Comparison of ENCODE assay signal across 29 mouse cellular contexts in the genomic region with DNA sequence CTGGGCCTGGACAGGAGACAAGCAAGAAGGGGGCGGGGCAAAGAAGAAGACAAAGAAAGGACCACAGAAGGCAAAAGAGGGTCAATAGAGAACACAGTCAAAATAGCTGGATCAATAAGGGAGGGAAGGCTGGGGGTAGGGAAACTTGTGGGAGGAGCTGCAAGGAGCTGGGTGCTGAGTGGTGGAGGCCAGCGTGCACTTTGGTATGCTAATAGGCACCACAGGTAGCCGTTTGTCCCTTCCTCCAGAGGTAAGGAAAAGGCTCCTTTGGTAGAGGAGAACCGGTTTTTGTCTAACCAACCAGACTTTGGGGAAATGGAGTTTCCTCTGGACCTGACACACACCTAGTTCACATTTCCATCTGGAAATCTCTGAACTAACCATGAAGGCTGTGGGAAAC. TPM values are rescaled to one million over a fixed set of nuclear protein-coding genes. Genes with fewer than 3 reads are reported as not detected.
DNase-seq lines count a peak whose midpoint lies in the region; ATAC-seq and TF ChIP-seq lines count a peak whose summit lies in the region.
"Had no signal": no experiment of that assay in that cellular context is flagged by ENCODE, and none has a peak within 500 bp of the region (broad histone marks: within the 10 kb centered on the region; RNA-seq: fewer than 3 reads in every experiment).

No protein-coding gene starts in this region.

- no peak overlapping the region for H3K4me3 ChIP-seq in forebrain, embryonic 11.5 days (ENCODE audit: low read depth, low read length)
- no peak overlapping the region for H3K4me3 ChIP-seq in forebrain, embryonic 15.5 days
- H3K4me3 ChIP-seq in kidney, embryonic 16.5 days (ENCODE audit: low read length) = no peak overlapping the region
- no peak overlapping the region for H3K4me3 ChIP-seq in kidney, embryonic 14.5 days (ENCODE audit: low read length)
- no peak overlapping the region for H3K4me3 ChIP-seq in intestine, embryonic 15.5 days (replicated peaks)
- no peak overlapping the region for H3K4me3 ChIP-seq in liver, postnatal 0 days (ENCODE audit: low read depth, low read length)
- H3K4me3 ChIP-seq: embryonic facial prominence, embryonic 15.5 days; erythroblast, embryonic 14.5 days; forebrain, embryonic 12.5 days; heart, embryonic 12.5 days; hindbrain, embryonic 12.5 days had no signal

- no peak overlapping the region for H3K9ac ChIP-seq in forebrain, embryonic 11.5 days (ENCODE audit: low read length)
- H3K9ac ChIP-seq in forebrain, embryonic 15.5 days (replicated peaks) = no peak overlapping the region
- H3K9ac ChIP-seq in kidney, embryonic 16.5 days (replicated peaks; ENCODE audit: low read length) = no peak overlapping the region
- H3K9ac ChIP-seq in kidney, embryonic 14.5 days (ENCODE audit: low read depth, low read length) = no peak overlapping the region
- H3K9ac ChIP-seq in intestine, embryonic 15.5 days = no peak overlapping the region
- H3K9ac ChIP-seq in liver, postnatal 0 days (replicated peaks) = no peak overlapping the region
- H3K9ac ChIP-seq: embryonic facial prominence, embryonic 15.5 days; forebrain, embryonic 12.5 days; forebrain, postnatal 0 days; heart, embryonic 12.5 days; hindbrain, embryonic 12.5 days had no signal

- no peak for ATAC-seq in forebrain, embryonic 11.5 days (replicated peaks; ENCODE audit: low FRiP score)
- no peak for ATAC-seq in forebrain, embryonic 15.5 days (replicated peaks)
- ATAC-seq in kidney, embryonic 16.5 days (ENCODE audit: low FRiP score, low TSS enrichment) = no peak; the same call in 1 of the 2 replicates
- no peak for ATAC-seq in kidney, embryonic 14.5 days (ENCODE audit: low FRiP score, low TSS enrichment)
- peak; percentile 44; the same call in 1 of the 2 replicates for ATAC-seq in intestine, embryonic 15.5 days
- no peak for ATAC-seq in liver, postnatal 0 days
- ATAC-seq: activated CD4-positive, CD25-positive, alpha-beta regulatory T cell, adult 4 months; CD4-positive, CD25-positive, alpha-beta regulatory T cell, adult 4 months; forebrain, postnatal 0 days; hindbrain, embryonic 16.5 days; inflammation-experienced regulatory T-cells, adult 6 months had no signal

- DNase-seq in forebrain, embryonic 11.5 days (ENCODE audit: low spot score) = peak; percentile 10
- DNase-seq in adrenal gland, postnatal 36 days = no peak
- no peak for DNase-seq in ovary, postnatal 14 days (ENCODE audit: low spot score)
- DNase-seq in liver, postnatal 0 days = no peak
- DNase-seq: adrenal gland, postnatal 14 days; B cell, adult 2 months; cerebellum, adult 8-10 months; cerebellum, postnatal 14 days; embryo, embryonic 11 days; forebrain, postnatal 0 days; kidney, adult 8-10 months had no signal

- WGBS in forebrain, embryonic 11.5 days = 13% methylated on average over 4 of the region's 4 CpGs
- WGBS in forebrain, embryonic 15.5 days = 23% methylated on average over 4 of the region's 4 CpGs
- 25% methylated on average over 4 of the region's 4 CpGs for WGBS in kidney, embryonic 16.5 days
- 30% methylated on average over 4 of the region's 4 CpGs for WGBS in kidney, embryonic 14.5 days
- 26% methylated on average over 4 of the region's 4 CpGs for WGBS in intestine, embryonic 15.5 days
- WGBS in liver, postnatal 0 days (ENCODE audit: insufficient replicate concordance) = 57% methylated on average over 4 of the region's 4 CpGs

- TF ChIP-seq EP300 in liver, postnatal 0 days (IDR thresholded peaks at IDR 0.05; ENCODE audit: low read depth) = no peak

- no peak overlapping the region for H3K4me2 ChIP-seq in forebrain, embryonic 11.5 days (ENCODE audit: low read depth, low read length, severe bottlenecking)
- H3K4me2 ChIP-seq in forebrain, embryonic 15.5 days (replicated peaks) = no peak overlapping the region
- no peak overlapping the region for H3K4me2 ChIP-seq in kidney, embryonic 16.5 days (replicated peaks; ENCODE audit: low read depth, low read length)
- H3K4me2 ChIP-seq in kidney, embryonic 14.5 days (replicated peaks; ENCODE audit: low read depth, low read length) = no peak overlapping the region
- H3K4me2 ChIP-seq in intestine, embryonic 15.5 days (replicated peaks) = no peak overlapping the region
- H3K4me2 ChIP-seq in liver, postnatal 0 days (ENCODE audit: low read depth, low read length) = no peak overlapping the region
- H3K4me2 ChIP-seq: embryonic facial prominence, embryonic 15.5 days; forebrain, embryonic 12.5 days; heart, embryonic 12.5 days; hindbrain, embryonic 12.5 days had no signal

- TF ChIP-seq CTCF in liver, postnatal 0 days (IDR thresholded peaks at IDR 0.05; ENCODE audit: low read depth) = no peak

- H3K27ac ChIP-seq in forebrain, embryonic 11.5 days (ENCODE audit: low read depth, low read length) = no peak overlapping the region
- no peak overlapping the region for H3K27ac ChIP-seq in forebrain, embryonic 15.5 days (replicated peaks)
- peak overlapping the region; percentile 48; the same call in 1 of the 2 replicates for H3K27ac ChIP-seq in kidney, embryonic 16.5 days (ENCODE audit: low read length)
- H3K27ac ChIP-seq in kidney, embryonic 14.5 days (ENCODE audit: low read depth, low read length) = no peak overlapping the region
- H3K27ac ChIP-seq in intestine, embryonic 15.5 days = peak overlapping the region; percentile 77; the same call in 1 of the 2 replicates
- H3K27ac ChIP-seq in liver, postnatal 0 days (ENCODE audit: low read depth) = no peak overlapping the region
- H3K27ac ChIP-seq: embryonic facial prominence, embryonic 15.5 days; forebrain, embryonic 12.5 days; hindbrain, embryonic 12.5 days had no signal

- H3K36me3 ChIP-seq in forebrain, embryonic 11.5 days (ENCODE audit: control insufficient read depth, insufficient read depth, low read length) = no peaks in the 10 kb centered on the region
- H3K36me3 ChIP-seq in forebrain, embryonic 15.5 days = no peaks in the 10 kb centered on the region
- H3K36me3 ChIP-seq in kidney, embryonic 16.5 days (ENCODE audit: insufficient read depth, low read length) = no peaks in the 10 kb centered on the region
- no peaks in the 10 kb centered on the region for H3K36me3 ChIP-seq in kidney, embryonic 14.5 days (ENCODE audit: control insufficient read depth, insufficient read depth, low read length)
- no peaks in the 10 kb centered on the region for H3K36me3 ChIP-seq in intestine, embryonic 15.5 days
- H3K36me3 ChIP-seq in liver, postnatal 0 days (replicated peaks; ENCODE audit: insufficient read depth, low read length) = no peaks in the 10 kb centered on the region
- H3K36me3 ChIP-seq: embryonic facial prominence, embryonic 15.5 days; forebrain, embryonic 12.5 days; heart, embryonic 12.5 days; hindbrain, embryonic 12.5 days had no signal

- H3K4me1 ChIP-seq in forebrain, embryonic 11.5 days (replicated peaks; ENCODE audit: control insufficient read depth, insufficient read depth, low read length) = no peaks in the 10 kb centered on the region
- H3K4me1 ChIP-seq in forebrain, embryonic 15.5 days = no peaks in the 10 kb centered on the region
- H3K4me1 ChIP-seq in kidney, embryonic 16.5 days (ENCODE audit: insufficient read depth, low read length) = no peaks in the 10 kb centered on the region
- H3K4me1 ChIP-seq in kidney, embryonic 14.5 days (ENCODE audit: control insufficient read depth, insufficient read depth, low read length) = no peaks in the 10 kb centered on the region
- peaks cover 3% of the 10 kb centered on the region for H3K4me1 ChIP-seq in intestine, embryonic 15.5 days (replicated peaks)
- H3K4me1 ChIP-seq in liver, postnatal 0 days (ENCODE audit: insufficient read depth) = no peaks in the 10 kb centered on the region; the same call in 1 of the 2 replicates
- H3K4me1 ChIP-seq: embryonic facial prominence, embryonic 15.5 days; forebrain, embryonic 12.5 days; heart, embryonic 12.5 days; hindbrain, embryonic 12.5 days had no signal

- no peaks in the 10 kb centered on the region for H3K27me3 ChIP-seq in forebrain, embryonic 11.5 days (ENCODE audit: control insufficient read depth, insufficient read depth, low read length)
- no peaks in the 10 kb centered on the region for H3K27me3 ChIP-seq in forebrain, embryonic 15.5 days
- H3K27me3 ChIP-seq in kidney, embryonic 16.5 days (ENCODE audit: insufficient read depth, low read length) = no peaks in the 10 kb centered on the region
- no peaks in the 10 kb centered on the region for H3K27me3 ChIP-seq in kidney, embryonic 14.5 days (ENCODE audit: control insufficient read depth, insufficient read depth, low read length)
- H3K27me3 ChIP-seq in intestine, embryonic 15.5 days (replicated peaks) = no peaks in the 10 kb centered on the region
- no peaks in the 10 kb centered on the region for H3K27me3 ChIP-seq in liver, postnatal 0 days (ENCODE audit: insufficient read depth, low read length)
- H3K27me3 ChIP-seq: embryonic facial prominence, embryonic 15.5 days; forebrain, embryonic 12.5 days; hindbrain, embryonic 12.5 days had no signal

- no peaks in the 10 kb centered on the region for H3K9me3 ChIP-seq in forebrain, embryonic 11.5 days (ENCODE audit: control insufficient read depth, low read length)
- H3K9me3 ChIP-seq in forebrain, embryonic 15.5 days = no peaks in the 10 kb centered on the region
- no peaks in the 10 kb centered on the region for H3K9me3 ChIP-seq in kidney, embryonic 16.5 days (ENCODE audit: low read length)
- H3K9me3 ChIP-seq in kidney, embryonic 14.5 days (ENCODE audit: control insufficient read depth, low read length) = peaks cover 3% of the 10 kb centered on the region; the same call in 1 of the 2 replicates
- no peaks in the 10 kb centered on the region; the same call in 1 of the 2 replicates for H3K9me3 ChIP-seq in intestine, embryonic 15.5 days
- H3K9me3 ChIP-seq in liver, postnatal 0 days (ENCODE audit: low read length) = no peaks in the 10 kb centered on the region
- H3K9me3 ChIP-seq: embryonic facial prominence, embryonic 15.5 days; forebrain, embryonic 12.5 days; hindbrain, embryonic 12.5 days had no signal

RNA-seq across cellular contexts. Expression of a gene that starts 12.3 kb away (rescaled TPM):
- 0.31 and 0.41 TPM in 2 replicates for polyA plus RNA-seq in forebrain, embryonic 11.5 days (2014; fragmentation: Nextera tagmentation; extraction: Ambion mirVana)
- polyA plus RNA-seq in forebrain, embryonic 15.5 days (2015; fragmentation: Nextera tagmentation; extraction: Ambion mirVana) = 0.80 and 0.88 TPM in 2 replicates
- polyA plus RNA-seq in kidney, embryonic 16.5 days (2015; fragmentation: Nextera tagmentation; extraction: Ambion mirVana) = 19.2 and 20.8 TPM in 2 replicates
- 10.5 and 11.9 TPM in 2 replicates for polyA plus RNA-seq in kidney, embryonic 14.5 days (2014; fragmentation: Nextera tagmentation; extraction: Ambion mirVana)
- 19.6 and 20.5 TPM in 2 replicates for polyA plus RNA-seq in intestine, embryonic 15.5 days (2015; fragmentation: Nextera tagmentation; extraction: Ambion mirVana)
- 1 to 10 TPM in 1 of 2 experiments, under 1 TPM in 1; 0.59 to 1.5 TPM for total RNA-seq in adrenal gland, postnatal 36 days (2021)
- polyA plus RNA-seq in liver, postnatal 0 days (2015; fragmentation: Nextera tagmentation; extraction: Ambion mirVana) = 4.9 and 5.4 TPM in 2 replicates
- polyA plus RNA-seq: erythroblast, embryonic 14.5 days had no signal

RNA-seq across cellular contexts. Expression of a gene that starts 22.5 kb away (rescaled TPM):
- not detected in 2 replicates for polyA plus RNA-seq in forebrain, embryonic 11.5 days (2014; fragmentation: Nextera tagmentation; extraction: Ambion mirVana)
- not detected in 2 replicates for polyA plus RNA-seq in forebrain, embryonic 15.5 days (2015; fragmentation: Nextera tagmentation; extraction: Ambion mirVana)
- 0.15 TPM in 1 of 2 replicates, not detected in the other for polyA plus RNA-seq in kidney, embryonic 16.5 days (2015; fragmentation: Nextera tagmentation; extraction: Ambion mirVana)
- 0.16 and 0.19 TPM in 2 replicates for polyA plus RNA-seq in kidney, embryonic 14.5 days (2014; fragmentation: Nextera tagmentation; extraction: Ambion mirVana)
- not detected in 2 replicates for polyA plus RNA-seq in intestine, embryonic 15.5 days (2015; fragmentation: Nextera tagmentation; extraction: Ambion mirVana)
- total RNA-seq in adrenal gland, postnatal 36 days (2021) = not detected
- 0.32 and 0.36 TPM in 2 replicates for polyA plus RNA-seq in liver, postnatal 0 days (2015; fragmentation: Nextera tagmentation; extraction: Ambion mirVana)
- total RNA-seq: adrenal gland, adult 18-20 months; gastrocnemius, adult 18-20 months; heart, adult 18-20 months; heart, postnatal 4 days had no signal
- polyA plus RNA-seq: embryonic facial prominence, embryonic 11.5 days; erythroblast, embryonic 14.5 days; forebrain, embryonic 12.5 days; heart, embryonic 12.5 days had no signal

Comparison
In these comparisons a context has a peak if more than half of its experiments do, and no peak if none do; other contexts are left out.
1. H3K27ac ChIP-seq: peak in kidney, embryonic 16.5 days (single experiment) and intestine, embryonic 15.5 days (single experiment); none in forebrain, embryonic 11.5 days (single experiment), forebrain, embryonic 15.5 days (single experiment), kidney, embryonic 14.5 days (single experiment) and liver, postnatal 0 days (single experiment).